In the genomic region with DNA sequence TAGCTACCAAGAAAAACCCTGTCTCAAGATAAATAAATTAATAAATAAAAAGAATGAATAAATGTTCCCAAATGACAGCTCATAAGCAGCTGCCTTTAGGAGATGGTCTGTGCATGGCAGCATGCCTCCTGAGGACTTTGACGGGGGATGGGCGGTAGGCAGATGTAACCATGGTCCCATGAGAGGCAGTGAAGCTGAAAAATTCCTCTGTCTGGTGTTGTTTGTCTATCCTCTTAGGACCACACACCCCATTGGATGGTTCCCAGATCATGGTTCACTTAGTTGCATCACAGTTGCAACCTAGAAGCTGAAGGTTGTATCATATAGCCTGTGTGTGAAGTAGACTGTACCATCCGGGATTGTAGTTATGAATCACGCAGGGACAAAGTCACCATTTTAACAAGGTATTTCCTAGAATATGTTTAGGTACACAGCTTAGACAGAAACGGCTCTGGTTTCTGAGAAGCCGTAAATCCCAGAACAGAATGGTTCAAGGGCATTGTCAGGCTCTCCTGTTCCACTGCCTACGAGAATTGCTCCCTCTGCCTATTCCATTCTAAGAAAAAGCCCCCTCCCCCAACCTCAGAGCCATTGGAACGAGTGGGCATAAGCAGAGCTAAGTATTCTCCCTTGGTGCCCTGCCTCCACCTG, we compare ENCODE assay signal across 26 mouse cellular contexts. TPM values are rescaled to one million over a fixed set of nuclear protein-coding genes. Genes with fewer than 3 reads are reported as not detected.
DNase-seq lines count a peak whose midpoint lies in the region; ATAC-seq and TF ChIP-seq lines count a peak whose summit lies in the region.
"Had no signal": no experiment of that assay in that cellular context is flagged by ENCODE, and none has a peak within 500 bp of the region (broad histone marks: within the 10 kb centered on the region; RNA-seq: fewer than 3 reads in every experiment).

No protein-coding gene starts in this region.

- TF ChIP-seq EP300 in lung, postnatal 0 days (IDR thresholded peaks at IDR 0.05): no peak

- peaks cover 59% of the 10 kb centered on the region for H3K4me1 ChIP-seq in kidney, embryonic 15.5 days
- 0 out of 2 replicates have a peak, but pooled peaks cover 7% of the 10 kb centered on the region for H3K4me1 ChIP-seq in midbrain, embryonic 11.5 days (ENCODE audit: control insufficient read depth, insufficient read depth, low read length)
- no peaks in the 10 kb centered on the region; the same call in 1 of the 2 replicates for H3K4me1 ChIP-seq in midbrain, postnatal 0 days (ENCODE audit: insufficient read depth, low read length)
- H3K4me1 ChIP-seq in lung, postnatal 0 days (ENCODE audit: insufficient read depth, low read depth, low read length): peaks cover 3% of the 10 kb centered on the region; the same call in 1 of the 2 replicates
- H3K4me1 ChIP-seq: neural tube, embryonic 12.5 days had no signal

- no peaks in the 10 kb centered on the region for H3K36me3 ChIP-seq in kidney, embryonic 15.5 days
- no peaks in the 10 kb centered on the region for H3K36me3 ChIP-seq in midbrain, embryonic 11.5 days (ENCODE audit: control insufficient read depth, insufficient read depth, low read length)
- no peaks in the 10 kb centered on the region for H3K36me3 ChIP-seq in midbrain, postnatal 0 days (ENCODE audit: insufficient read depth, low read length)
- H3K36me3 ChIP-seq in lung, postnatal 0 days (ENCODE audit: insufficient read depth, low read length): no peaks in the 10 kb centered on the region
- H3K36me3 ChIP-seq: forebrain, embryonic 15.5 days; G1E; heart, embryonic 13.5 days; limb, embryonic 15.5 days; midbrain, embryonic 13.5 days; neural tube, embryonic 12.5 days; stomach, embryonic 15.5 days had no signal

- H3K9ac ChIP-seq in kidney, embryonic 15.5 days: no peak overlapping the region
- H3K9ac ChIP-seq in midbrain, embryonic 11.5 days (ENCODE audit: low read length): no peak overlapping the region
- H3K9ac ChIP-seq in midbrain, postnatal 0 days (replicated peaks; ENCODE audit: low read length, poor library complexity, severe bottlenecking): no peak overlapping the region
- no peak overlapping the region for H3K9ac ChIP-seq in lung, postnatal 0 days (replicated peaks; ENCODE audit: low read depth)
- H3K9ac ChIP-seq: forebrain, embryonic 15.5 days; heart, embryonic 13.5 days; limb, embryonic 15.5 days; midbrain, embryonic 13.5 days; neural tube, embryonic 12.5 days; stomach, embryonic 15.5 days had no signal

- no peak overlapping the region for H3K4me3 ChIP-seq in kidney, embryonic 15.5 days (replicated peaks)
- H3K4me3 ChIP-seq in midbrain, embryonic 11.5 days (ENCODE audit: low read depth, low read length): no peak overlapping the region
- no peak overlapping the region for H3K4me3 ChIP-seq in midbrain, postnatal 0 days (ENCODE audit: low read depth, low read length)
- H3K4me3 ChIP-seq in lung, postnatal 0 days (ENCODE audit: low read depth, low read length): no peak overlapping the region
- H3K4me3 ChIP-seq: forebrain, embryonic 15.5 days; heart, embryonic 13.5 days; left cerebral cortex, adult 2 months; limb, embryonic 15.5 days; midbrain, embryonic 13.5 days; neural tube, embryonic 12.5 days; stomach, embryonic 15.5 days had no signal

- 0 out of 2 replicates have a peak overlapping the region, but pooled peaks have one; percentile 9 for H3K4me2 ChIP-seq in kidney, embryonic 15.5 days
- H3K4me2 ChIP-seq in midbrain, embryonic 11.5 days: no peak overlapping the region
- no peak overlapping the region for H3K4me2 ChIP-seq in midbrain, postnatal 0 days (ENCODE audit: low read depth, low read length, poor library complexity, severe bottlenecking)
- no peak overlapping the region for H3K4me2 ChIP-seq in lung, postnatal 0 days (replicated peaks; ENCODE audit: low read depth, low read length)
- H3K4me2 ChIP-seq: forebrain, embryonic 15.5 days; heart, embryonic 13.5 days; limb, embryonic 15.5 days; midbrain, embryonic 13.5 days; neural tube, embryonic 12.5 days; stomach, embryonic 15.5 days had no signal

- ATAC-seq in kidney, embryonic 15.5 days (replicated peaks; ENCODE audit: low FRiP score): peak; percentile 69
- no peak for ATAC-seq in midbrain, embryonic 11.5 days (ENCODE audit: low FRiP score)
- ATAC-seq in midbrain, postnatal 0 days (ENCODE audit: low FRiP score): no peak
- no peak for ATAC-seq in lung, postnatal 0 days
- ATAC-seq: activated CD4-positive, CD25-positive, alpha-beta regulatory T cell, adult 4 months; forebrain, embryonic 15.5 days; hindbrain, postnatal 0 days; intestine, postnatal 0 days; midbrain, embryonic 13.5 days had no signal

- H3K27me3 ChIP-seq in kidney, embryonic 15.5 days: no peaks in the 10 kb centered on the region
- H3K27me3 ChIP-seq in midbrain, embryonic 11.5 days (ENCODE audit: control insufficient read depth, insufficient read depth, low read length): no peaks in the 10 kb centered on the region
- no peaks in the 10 kb centered on the region for H3K27me3 ChIP-seq in midbrain, postnatal 0 days (ENCODE audit: insufficient read depth, low read length)
- no peaks in the 10 kb centered on the region for H3K27me3 ChIP-seq in lung, postnatal 0 days (replicated peaks; ENCODE audit: insufficient read depth, low read length)
- H3K27me3 ChIP-seq: CH12.LX; neural tube, embryonic 12.5 days had no signal

- no peak for TF ChIP-seq CTCF in midbrain, postnatal 0 days (IDR thresholded peaks at IDR 0.05)
- TF ChIP-seq CTCF in lung, postnatal 0 days (IDR thresholded peaks at IDR 0.05): no peak

- H3K9me3 ChIP-seq in kidney, embryonic 15.5 days (replicated peaks): no peaks in the 10 kb centered on the region
- H3K9me3 ChIP-seq in midbrain, embryonic 11.5 days (ENCODE audit: control insufficient read depth, low read length): no peaks in the 10 kb centered on the region
- H3K9me3 ChIP-seq in midbrain, postnatal 0 days (ENCODE audit: low read length): no peaks in the 10 kb centered on the region
- H3K9me3 ChIP-seq in lung, postnatal 0 days (ENCODE audit: low read length): no peaks in the 10 kb centered on the region
- H3K9me3 ChIP-seq: forebrain, embryonic 15.5 days; heart, embryonic 13.5 days; limb, embryonic 15.5 days; midbrain, embryonic 13.5 days; neural tube, embryonic 12.5 days; stomach, embryonic 15.5 days had no signal

- WGBS in kidney, embryonic 15.5 days: 52% methylated on average over 8 of the region's 8 CpGs
- WGBS in midbrain, embryonic 11.5 days: 74% methylated on average over 8 of the region's 8 CpGs
- WGBS in midbrain, postnatal 0 days: 80% methylated on average over 8 of the region's 8 CpGs
- WGBS in lung, postnatal 0 days: 84% methylated on average over 8 of the region's 8 CpGs

- peak; percentile 33 for DNase-seq in embryo, embryonic 10 days (ENCODE audit: low spot score)
- no peak for DNase-seq in embryo, embryonic 11 days
- DNase-seq in kidney, adult 9 months: no peak
- DNase-seq in midbrain, embryonic 11.5 days (ENCODE audit: low spot score, missing footprints): peak; percentile 81
- no peak for DNase-seq in midbrain, postnatal 0 days (ENCODE audit: low spot score)
- DNase-seq in lung, postnatal 0 days (ENCODE audit: low spot score): no peak
- DNase-seq: adrenal gland, postnatal 36 days; cerebellum, adult 11 months; cerebellum, adult 9-11 months; heart, postnatal 14 days; lung, adult 18-20 months; lung, postnatal 14 days; thymus, postnatal 25 days had no signal

- H3K27ac ChIP-seq in kidney, embryonic 15.5 days: peak overlapping the region; percentile 6; the same call in 1 of the 2 replicates
- H3K27ac ChIP-seq in midbrain, embryonic 11.5 days (ENCODE audit: low read depth, low read length): no peak overlapping the region
- no peak overlapping the region for H3K27ac ChIP-seq in midbrain, postnatal 0 days (ENCODE audit: low read depth, low read length)
- H3K27ac ChIP-seq in lung, postnatal 0 days (ENCODE audit: low read length): no peak overlapping the region
- H3K27ac ChIP-seq: forebrain, embryonic 15.5 days; heart, embryonic 13.5 days; hindbrain, postnatal 0 days; left cerebral cortex, adult 2 months; limb, embryonic 15.5 days; midbrain, embryonic 13.5 days; neural tube, embryonic 12.5 days; stomach, embryonic 15.5 days had no signal

RNA-seq across cellular contexts. Expression of a gene that starts 29.7 kb away (rescaled TPM):
- 26.1 and 29.5 TPM in 2 replicates for polyA plus RNA-seq in kidney, embryonic 15.5 days (2015; fragmentation: Nextera tagmentation; extraction: Ambion mirVana)
- 186 and 217 TPM in 2 replicates for polyA plus RNA-seq in midbrain, embryonic 11.5 days (2014; fragmentation: Nextera tagmentation; extraction: Ambion mirVana)
- 1,178 and 1,429 TPM in 2 replicates for total RNA-seq in midbrain, postnatal 0 days (2014; rRNA removed)
- polyA plus RNA-seq in midbrain, postnatal 0 days (2015; fragmentation: Nextera tagmentation; extraction: Ambion mirVana): 480 and 547 TPM in 2 replicates
- 7.1 and 8.7 TPM in 2 replicates for polyA plus RNA-seq in lung, postnatal 0 days (2015; fragmentation: Nextera tagmentation; extraction: Ambion mirVana)
- total RNA-seq: G1E had no signal
- polyA plus RNA-seq: activated CD4-positive, CD25-positive, alpha-beta regulatory T cell, adult 4 months; G1E had no signal

Comparison
In these comparisons a context has a peak if more than half of its experiments do, and no peak if none do; other contexts are left out.
1. DNase-seq: peak in embryo, embryonic 10 days (single experiment) and midbrain, embryonic 11.5 days (single experiment); none in embryo, embryonic 11 days (single experiment), kidney, adult 9 months (single experiment), midbrain, postnatal 0 days (single experiment) and lung, postnatal 0 days (single experiment).